Mouse (Mus musculus) heart, adult 2 months (tissue): ENCODE results near the gene Bst2.

ENCODE experiments used
- CTCF ChIP-seq: fragments of 200-600 bp; IDR thresholded peaks from 2 replicates; pipeline ENCODE4 v1.8.1; 2022; ENCODE audit warnings: antibody characterized with exemption, mild to moderate bottlenecking, moderate library complexity
- POLR2A ChIP-seq: fragments of 200-500 bp; IDR thresholded peaks from 2 replicates; pipeline ENCODE4 v1.6.1; 2011; ENCODE audit warnings: mild to moderate bottlenecking, low read depth, low read length, control low read depth; ENCODE audit not compliant: insufficient read depth

DNA sequence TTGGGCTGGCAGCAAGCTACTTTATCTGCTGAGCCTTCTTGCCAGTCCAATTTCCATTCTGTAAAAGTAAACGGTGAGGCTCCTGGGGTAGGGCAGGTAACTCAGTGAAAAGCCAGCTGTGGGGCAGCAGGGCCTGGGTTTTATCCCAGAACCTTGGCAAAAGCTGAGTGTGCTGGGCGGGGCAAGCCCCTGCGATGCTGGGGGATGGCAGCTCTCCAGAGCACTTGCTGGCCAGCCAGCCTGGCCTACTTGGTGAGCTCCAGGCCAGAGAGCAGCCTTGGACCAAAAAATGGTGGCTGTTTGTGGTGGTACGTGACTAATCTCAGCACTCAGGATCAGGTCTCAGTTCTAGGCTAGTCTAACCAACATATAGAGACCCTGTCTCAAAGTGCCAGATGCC, 31.3 kb downstream of the Bst2 start:
- TF ChIP-seq CTCF (no peak), POLR2A (no peak)
